Mouse (Mus musculus) lung, postnatal 0 days (tissue): ENCODE measurements around the gene Gm28870. TPM values are rescaled to one million over a fixed set of nuclear protein-coding genes. Genes with fewer than 3 reads are reported as not detected.
"Not testable (repeated sequence)": the region's sequence is repeated elsewhere in the genome, so short reads cannot be mapped to it uniquely, and the experiment has no call there.

Experiments used
- ATAC-seq: fragments of 200-750 bp; cut with Nextera tagmentation; 2 replicates; pipeline ENCODE4 v1.8.0; 2017; ENCODE audit warnings: moderate library complexity
- DNase-seq: peaks from one replicate; pipeline ENCODE4 v3.0.0-alpha.2; 2016; ENCODE audit warnings: low spot score
- H3K27ac ChIP-seq: fragments of 300-500 bp; sonication (generic); 2 replicates; pipeline ENCODE4 v1.5.1; 2014; ENCODE audit warnings: antibody characterized with exemption, mild to moderate bottlenecking, low read length, mixed read lengths
- H3K27me3 ChIP-seq: fragments of 300-500 bp; sonication (generic); replicated peaks from 2 replicates; pipeline ENCODE4 v1.6.1; 2014; ENCODE audit warnings: low read length, mixed read lengths; ENCODE audit not compliant: insufficient read depth
- H3K36me3 ChIP-seq: fragments of 300-500 bp; sonication (generic); 2 replicates; pipeline ENCODE4 v1.6.1; 2014; ENCODE audit warnings: low read length, mixed read lengths; ENCODE audit not compliant: insufficient read depth
- H3K4me1 ChIP-seq: fragments of 300-500 bp; sonication (generic); 2 replicates; pipeline ENCODE4 v1.6.1; 2014; ENCODE audit warnings: antibody characterized with exemption, low read depth, low read length, mixed read lengths; ENCODE audit not compliant: insufficient read depth
- H3K4me2 ChIP-seq: fragments of 300-500 bp; sonication (generic); replicated peaks from 2 replicates; pipeline ENCODE4 v1.6.1; 2014; ENCODE audit warnings: low read depth, mild to moderate bottlenecking, low read length, moderate library complexity, mixed read lengths
- H3K4me3 ChIP-seq: fragments of 300-500 bp; sonication (generic); 2 replicates; pipeline ENCODE4 v1.5.1; 2014; ENCODE audit warnings: low read depth, low read length
- H3K9ac ChIP-seq: fragments of 300-500 bp; sonication (generic); replicated peaks from 2 replicates; pipeline ENCODE4 v1.6.1; 2014; ENCODE audit warnings: low read depth, mild to moderate bottlenecking
- H3K9me3 ChIP-seq: fragments of 300-500 bp; sonication (generic); 2 replicates; pipeline ENCODE4 v1.6.1; 2016; ENCODE audit warnings: low read length, mixed read lengths
- WGBS: fragments of 180-500 bp; shearing (Covaris S2); extraction: QIAGEN DNeasy Blood & Tissue Kit; methylation state at CpG from one replicate; pipeline ENCODE4 v1.1.7; 2014; 5-methylcytosine and 5-hydroxymethylcytosine counted together
- polyA plus RNA-seq: library from polyadenylated mRNA; unstranded; fragments of >200 nt; fragmentation: Nextera tagmentation; extraction: Ambion mirVana; gene quantifications from 2 replicates; pipeline ENCODE4 v1.2.1, GENCODE M21; 2015

Gm28870 gene
- not detected in 2 replicates for polyA plus RNA-seq

DNA sequence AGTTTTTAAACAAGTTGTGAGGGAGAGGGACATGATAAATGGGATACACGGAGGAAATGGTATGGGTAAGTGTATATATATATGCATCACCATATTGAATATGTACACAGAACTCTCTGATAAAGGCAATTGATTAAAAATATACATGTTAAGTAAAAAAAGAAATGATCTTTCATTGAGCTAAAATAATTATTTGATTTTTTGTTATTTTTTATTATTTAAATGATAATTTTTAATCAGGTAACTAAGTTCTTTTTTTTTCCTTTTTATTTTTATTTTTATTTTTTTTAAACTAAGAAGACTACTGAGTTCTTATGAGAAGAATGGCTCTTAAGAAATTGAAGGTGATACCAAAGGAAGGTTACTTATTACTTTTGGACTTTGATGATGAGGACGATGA, at the start of gene Gm28870:
Gene Gm28870 (plus strand): TSS at position 301 of the 400 bp plus-strand sequence.
- ATAC-seq, result not testable (repeated sequence)

More for the DNA sequence above, at the start of gene Gm28870:
- H3K9ac ChIP-seq, H3K4me3 ChIP-seq, H3K27ac ChIP-seq, DNase-seq, H3K4me1 ChIP-seq, H3K9me3 ChIP-seq, H3K36me3 ChIP-seq, H3K27me3 ChIP-seq, H3K4me2 ChIP-seq: not testable (repeated sequence)
- WGBS, result no CpG with 5 or more reads among the region's 2 CpGs
